9 mouse cellular contexts compared by ENCODE assay signal in genomic region chr5:147400505-147400979, GRCm38 (mm10). TPM values are rescaled to one million over a fixed set of nuclear protein-coding genes. Genes with fewer than 3 reads are reported as not detected.
DNase-seq lines count a peak whose midpoint lies in the region; ATAC-seq lines count a peak whose summit lies in the region.
"Had no signal": no experiment of that assay in that cellular context is flagged by ENCODE, and none has a peak within 500 bp of the region (broad histone marks: within the 10 kb centered on the region; RNA-seq: fewer than 3 reads in every experiment).

No protein-coding gene starts in this region.

- H3K27ac ChIP-seq in kidney, embryonic 16.5 days (ENCODE audit: low read length) = no peak overlapping the region
- no peak overlapping the region for H3K27ac ChIP-seq in embryonic facial prominence, embryonic 11.5 days (replicated peaks; ENCODE audit: low read depth, low read length)
- no peak overlapping the region for H3K27ac ChIP-seq in hindbrain, embryonic 16.5 days (ENCODE audit: low read depth, low read length)
- no peak overlapping the region for H3K27ac ChIP-seq in midbrain, embryonic 16.5 days (ENCODE audit: low read length)

- DNase-seq in kidney, postnatal 10 days = no peak
- no peak for DNase-seq in embryonic facial prominence, embryonic 11.5 days (ENCODE audit: low spot score)
- no peak for DNase-seq in embryo, embryonic 10 days (ENCODE audit: low spot score)
- no peak for DNase-seq in thymus, postnatal 10 days (ENCODE audit: low spot score in 2 of 2)

- peaks cover 15% of the 10 kb centered on the region for H3K4me1 ChIP-seq in kidney, embryonic 16.5 days (ENCODE audit: insufficient read depth, low read length)
- no peaks in the 10 kb centered on the region for H3K4me1 ChIP-seq in embryonic facial prominence, embryonic 11.5 days (ENCODE audit: control insufficient read depth, insufficient read depth, low read length)
- H3K4me1 ChIP-seq in hindbrain, embryonic 16.5 days (ENCODE audit: control insufficient read depth, insufficient read depth, low read depth, low read length) = peaks cover 9% of the 10 kb centered on the region; the same call in 1 of the 2 replicates
- H3K4me1 ChIP-seq in midbrain, embryonic 16.5 days (ENCODE audit: control insufficient read depth, insufficient read depth, low read length) = peaks cover 5% of the 10 kb centered on the region; the same call in 1 of the 2 replicates

- H3K36me3 ChIP-seq in kidney, embryonic 16.5 days (ENCODE audit: insufficient read depth, low read length) = no peaks in the 10 kb centered on the region
- H3K36me3 ChIP-seq in embryonic facial prominence, embryonic 11.5 days (replicated peaks; ENCODE audit: control insufficient read depth, insufficient read depth, low read depth, low read length) = no peaks in the 10 kb centered on the region
- H3K36me3 ChIP-seq in hindbrain, embryonic 16.5 days (ENCODE audit: control insufficient read depth, insufficient read depth, low read length) = no peaks in the 10 kb centered on the region
- H3K36me3 ChIP-seq in midbrain, embryonic 16.5 days (ENCODE audit: control insufficient read depth, insufficient read depth, low read length) = no peaks in the 10 kb centered on the region

- WGBS in kidney, embryonic 16.5 days = 2% methylated on average over 17 of the region's 17 CpGs
- WGBS in embryonic facial prominence, embryonic 11.5 days = 3% methylated on average over 17 of the region's 17 CpGs
- 3% methylated on average over 17 of the region's 17 CpGs for WGBS in hindbrain, embryonic 16.5 days
- 2% methylated on average over 17 of the region's 17 CpGs for WGBS in midbrain, embryonic 16.5 days

- peak overlapping the region; percentile 48; the same call in 1 of the 2 replicates for H3K9ac ChIP-seq in kidney, embryonic 16.5 days (replicated peaks; ENCODE audit: low read length)
- H3K9ac ChIP-seq in embryonic facial prominence, embryonic 11.5 days (replicated peaks; ENCODE audit: low read length) = no peak overlapping the region
- H3K9ac ChIP-seq in hindbrain, embryonic 16.5 days (ENCODE audit: low read depth, low read length) = peak overlapping the region; percentile 74
- peak overlapping the region; percentile 66 for H3K9ac ChIP-seq in midbrain, embryonic 16.5 days (ENCODE audit: low read depth, low read length)

- no peaks in the 10 kb centered on the region for H3K9me3 ChIP-seq in kidney, embryonic 16.5 days (ENCODE audit: low read length)
- no peaks in the 10 kb centered on the region for H3K9me3 ChIP-seq in embryonic facial prominence, embryonic 11.5 days (replicated peaks; ENCODE audit: control insufficient read depth, low read length)
- no peaks in the 10 kb centered on the region for H3K9me3 ChIP-seq in hindbrain, embryonic 16.5 days (ENCODE audit: control insufficient read depth, low read length)
- H3K9me3 ChIP-seq in midbrain, embryonic 16.5 days (replicated peaks; ENCODE audit: control insufficient read depth, low read length, poor library complexity, severe bottlenecking) = no peaks in the 10 kb centered on the region

- peaks cover 48% of the 10 kb centered on the region for H3K27me3 ChIP-seq in kidney, embryonic 16.5 days (ENCODE audit: insufficient read depth, low read length)
- peaks cover 45% of the 10 kb centered on the region for H3K27me3 ChIP-seq in embryonic facial prominence, embryonic 11.5 days (ENCODE audit: control insufficient read depth, insufficient read depth, low read length)
- H3K27me3 ChIP-seq in hindbrain, embryonic 16.5 days (replicated peaks; ENCODE audit: control insufficient read depth, insufficient read depth, low read length) = peaks cover 25% of the 10 kb centered on the region
- H3K27me3 ChIP-seq in midbrain, embryonic 16.5 days (ENCODE audit: control insufficient read depth, insufficient read depth, low read depth, low read length) = peaks cover 21% of the 10 kb centered on the region

- peak overlapping the region; percentile 47 for H3K4me3 ChIP-seq in kidney, embryonic 16.5 days (ENCODE audit: low read length)
- peak overlapping the region; percentile 39 for H3K4me3 ChIP-seq in embryonic facial prominence, embryonic 11.5 days (ENCODE audit: low read depth, low read length)
- H3K4me3 ChIP-seq in hindbrain, embryonic 16.5 days (ENCODE audit: low read length) = peak overlapping the region; percentile 59
- H3K4me3 ChIP-seq in midbrain, embryonic 16.5 days (ENCODE audit: low read depth, low read length) = peak overlapping the region; percentile 47

- peak overlapping the region; percentile 57 for H3K4me2 ChIP-seq in kidney, embryonic 16.5 days (replicated peaks; ENCODE audit: low read depth, low read length)
- peak overlapping the region; percentile 93 for H3K4me2 ChIP-seq in embryonic facial prominence, embryonic 11.5 days (ENCODE audit: low read depth, low read length)
- H3K4me2 ChIP-seq in hindbrain, embryonic 16.5 days (ENCODE audit: low read length) = peak overlapping the region; percentile 97
- H3K4me2 ChIP-seq in midbrain, embryonic 16.5 days (ENCODE audit: low read length) = peak overlapping the region; percentile 65

- ATAC-seq in kidney, embryonic 16.5 days (ENCODE audit: low FRiP score, low TSS enrichment) = no peak
- no peak for ATAC-seq in embryonic facial prominence, embryonic 11.5 days (replicated peaks; ENCODE audit: insufficient number of reproducible peaks, low FRiP score, low TSS enrichment, low read depth)
- peak; percentile 45; the same call in 1 of the 2 replicates for ATAC-seq in hindbrain, embryonic 16.5 days
- ATAC-seq in midbrain, embryonic 16.5 days = peak; percentile 47; the same call in 1 of the 2 replicates
- ATAC-seq in megakaryocyte progenitor cell, adult 5-6 weeks (replicated peaks; ENCODE audit: poor library complexity) = no peak

RNA-seq across cellular contexts. Expression of gene Flt3, which starts 0.3 kb away (rescaled TPM):
- 0.06 and 0.24 TPM in 2 replicates for polyA plus RNA-seq in kidney, embryonic 16.5 days (2015; fragmentation: Nextera tagmentation; extraction: Ambion mirVana)
- polyA plus RNA-seq in embryonic facial prominence, embryonic 11.5 days (2014; fragmentation: Nextera tagmentation; extraction: Ambion mirVana) = 0.27 and 0.31 TPM in 2 replicates
- 1.8 and 2.3 TPM in 2 replicates for polyA plus RNA-seq in hindbrain, embryonic 16.5 days (2015; fragmentation: Nextera tagmentation; extraction: Ambion mirVana)
- polyA plus RNA-seq in midbrain, embryonic 16.5 days (2015; fragmentation: Nextera tagmentation; extraction: Ambion mirVana) = 1.2 TPM in 2 replicates
- total RNA-seq in megakaryocyte progenitor cell, adult 5-6 weeks (2015) = 8.9 and 14.2 TPM in 2 replicates
- total RNA-seq in megakaryocyte progenitor cell, adult 5-6 weeks (2017) = 18.3 and 22.9 TPM in 2 replicates
- total RNA-seq: MEL had no signal

RNA-seq across cellular contexts. Expression of gene Pan3, which starts 29.4 kb away (rescaled TPM):
- polyA plus RNA-seq in kidney, embryonic 16.5 days (2015; fragmentation: Nextera tagmentation; extraction: Ambion mirVana) = 61.2 and 72.9 TPM in 2 replicates
- 41.2 and 41.8 TPM in 2 replicates for polyA plus RNA-seq in embryonic facial prominence, embryonic 11.5 days (2014; fragmentation: Nextera tagmentation; extraction: Ambion mirVana)
- polyA plus RNA-seq in hindbrain, embryonic 16.5 days (2015; fragmentation: Nextera tagmentation; extraction: Ambion mirVana) = 36.4 and 52.7 TPM in 2 replicates
- 59.0 and 61.1 TPM in 2 replicates for polyA plus RNA-seq in midbrain, embryonic 16.5 days (2015; fragmentation: Nextera tagmentation; extraction: Ambion mirVana)
- total RNA-seq in megakaryocyte progenitor cell, adult 5-6 weeks (2015) = 385 and 404 TPM in 2 replicates
- 156 and 215 TPM in 2 replicates for total RNA-seq in megakaryocyte progenitor cell, adult 5-6 weeks (2017)

Comparison
In these comparisons a context has a peak if more than half of its experiments do, and no peak if none do; other contexts are left out.
1. ATAC-seq: peak in hindbrain, embryonic 16.5 days (single experiment) and midbrain, embryonic 16.5 days (single experiment); none in kidney, embryonic 16.5 days (single experiment), embryonic facial prominence, embryonic 11.5 days (single experiment) and megakaryocyte progenitor cell, adult 5-6 weeks (single experiment).
2. Peak in every context shown above with its lines, with median percentiles within 50 percentile points of each other: H3K4me2 ChIP-seq and H3K4me3 ChIP-seq.